Comparison of ENCODE assay signal across 9 mouse cellular contexts in the genomic region with DNA sequence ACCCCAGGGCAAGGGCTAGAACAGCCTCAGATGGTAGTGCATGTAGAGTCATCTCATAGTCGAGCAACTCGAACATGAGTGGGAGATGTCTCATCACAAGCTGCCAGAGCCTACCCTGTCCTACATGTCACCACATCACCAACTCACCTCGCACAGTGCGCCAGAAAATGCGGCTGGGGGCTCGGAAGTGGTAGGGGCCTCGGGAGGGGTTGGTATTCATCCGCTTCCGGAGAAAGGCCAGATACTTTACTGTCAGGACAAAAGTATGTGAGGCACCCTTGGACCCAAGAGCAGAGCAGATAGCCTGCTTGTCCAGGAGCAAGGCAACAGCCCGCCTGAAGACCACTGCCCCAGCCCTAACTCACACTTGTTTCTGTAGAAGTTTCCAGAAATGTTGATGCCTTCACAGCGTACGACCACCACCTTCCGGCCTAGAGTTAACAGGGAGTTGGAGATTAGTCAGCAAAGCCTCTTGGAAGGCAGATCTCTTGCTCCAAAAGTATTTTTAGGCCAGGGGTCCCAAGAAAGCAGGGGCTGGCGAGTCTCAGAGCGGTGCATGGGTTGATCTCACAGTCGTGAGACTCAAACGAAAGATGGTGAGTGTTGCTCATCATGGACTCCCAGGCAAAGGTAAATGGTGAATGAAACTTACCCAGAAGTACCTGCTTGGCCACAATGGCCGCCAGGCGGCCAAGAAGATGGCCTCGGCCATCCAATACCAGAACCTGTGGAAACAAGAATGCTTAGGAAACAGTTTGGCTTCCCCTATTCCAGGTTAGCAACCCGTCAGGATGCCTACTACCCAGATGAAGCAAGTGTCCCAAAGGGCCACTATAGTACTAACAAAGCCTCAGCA. TPM values are rescaled to one million over a fixed set of nuclear protein-coding genes. Genes with fewer than 3 reads are reported as not detected.
DNase-seq lines count a peak whose midpoint lies in the region; ATAC-seq and TF ChIP-seq lines count a peak whose summit lies in the region.
"Had no signal": no experiment of that assay in that cellular context is flagged by ENCODE, and none has a peak within 500 bp of the region (broad histone marks: within the 10 kb centered on the region; RNA-seq: fewer than 3 reads in every experiment).

No protein-coding gene starts in this region.

- no peak for TF ChIP-seq POLR2A in cerebellum, adult 2 months (IDR thresholded peaks at IDR 0.05; ENCODE audit: borderline replicate concordance, insufficient read depth, low read length)

- 35% methylated on average over 21 of the region's 21 CpGs for WGBS in cerebellum, adult 2 months
- WGBS in embryonic facial prominence, embryonic 12.5 days, result 41% methylated on average over 21 of the region's 21 CpGs
- 43% methylated on average over 21 of the region's 21 CpGs for WGBS in limb, embryonic 12.5 days
- WGBS in stomach, embryonic 15.5 days, result 37% methylated on average over 21 of the region's 21 CpGs

- H3K27me3 ChIP-seq in cerebellum, adult 2 months (ENCODE audit: control insufficient read depth, insufficient read depth, low read length), result no peaks in the 10 kb centered on the region
- H3K27me3 ChIP-seq in embryonic facial prominence, embryonic 12.5 days, result no peaks in the 10 kb centered on the region
- H3K27me3 ChIP-seq in limb, embryonic 12.5 days, result no peaks in the 10 kb centered on the region
- no peaks in the 10 kb centered on the region for H3K27me3 ChIP-seq in stomach, embryonic 15.5 days (replicated peaks)
- H3K27me3 ChIP-seq: Patski had no signal

- peaks cover 7% of the 10 kb centered on the region; the same call in 1 of the 2 replicates for H3K4me1 ChIP-seq in cerebellum, adult 2 months (ENCODE audit: control insufficient read depth, insufficient read depth, low read length)
- H3K4me1 ChIP-seq in embryonic facial prominence, embryonic 12.5 days, result peaks cover 36% of the 10 kb centered on the region
- H3K4me1 ChIP-seq in limb, embryonic 12.5 days (replicated peaks), result peaks cover 47% of the 10 kb centered on the region
- H3K4me1 ChIP-seq in stomach, embryonic 15.5 days, result peaks cover 49% of the 10 kb centered on the region

- no peak for TF ChIP-seq CTCF in cerebellum, adult 2 months (IDR thresholded peaks at IDR 0.05; ENCODE audit: borderline replicate concordance, insufficient read depth, low read depth, low read length)

- H3K27ac ChIP-seq in cerebellum, adult 2 months (ENCODE audit: insufficient read depth, low read length), result no peak overlapping the region
- peak overlapping the region; percentile 94 for H3K27ac ChIP-seq in embryonic facial prominence, embryonic 12.5 days
- peak overlapping the region; percentile 93 for H3K27ac ChIP-seq in limb, embryonic 12.5 days
- H3K27ac ChIP-seq in stomach, embryonic 15.5 days, result peak overlapping the region; percentile 90

- H3K9ac ChIP-seq in embryonic facial prominence, embryonic 12.5 days, result peak overlapping the region; percentile 99
- H3K9ac ChIP-seq in limb, embryonic 12.5 days (replicated peaks), result peak overlapping the region; percentile 99
- peak overlapping the region; percentile 94 for H3K9ac ChIP-seq in stomach, embryonic 15.5 days

- peak overlapping the region; percentile 87 for H3K4me2 ChIP-seq in embryonic facial prominence, embryonic 12.5 days (replicated peaks)
- H3K4me2 ChIP-seq in limb, embryonic 12.5 days, result peak overlapping the region; percentile 92
- peak overlapping the region; percentile 77 for H3K4me2 ChIP-seq in stomach, embryonic 15.5 days

- no peaks in the 10 kb centered on the region for H3K9me3 ChIP-seq in embryonic facial prominence, embryonic 12.5 days
- H3K9me3 ChIP-seq in limb, embryonic 12.5 days, result no peaks in the 10 kb centered on the region
- no peaks in the 10 kb centered on the region for H3K9me3 ChIP-seq in stomach, embryonic 15.5 days

- peaks cover 36% of the 10 kb centered on the region for H3K36me3 ChIP-seq in embryonic facial prominence, embryonic 12.5 days
- peaks cover 37% of the 10 kb centered on the region for H3K36me3 ChIP-seq in limb, embryonic 12.5 days
- H3K36me3 ChIP-seq in stomach, embryonic 15.5 days, result peaks cover 37% of the 10 kb centered on the region

- H3K4me3 ChIP-seq in cerebellum, adult 2 months (replicated peaks; ENCODE audit: insufficient read depth, low read depth, low read length), result peak overlapping the region; percentile 87
- peak overlapping the region; percentile 91 for H3K4me3 ChIP-seq in embryonic facial prominence, embryonic 12.5 days
- peak overlapping the region; percentile 91 for H3K4me3 ChIP-seq in limb, embryonic 12.5 days (replicated peaks)
- H3K4me3 ChIP-seq in stomach, embryonic 15.5 days (replicated peaks), result peak overlapping the region; percentile 74

- no peak for ATAC-seq in embryonic facial prominence, embryonic 12.5 days (ENCODE audit: insufficient number of reproducible peaks, insufficient read depth, low FRiP score, low TSS enrichment)
- ATAC-seq in limb, embryonic 12.5 days (ENCODE audit: insufficient number of reproducible peaks, insufficient read depth, low FRiP score, low TSS enrichment, low read depth), result no peak
- no peak for ATAC-seq in stomach, embryonic 15.5 days (ENCODE audit: insufficient read depth, low FRiP score, low read depth)
- ATAC-seq: Patski had no signal

- DNase-seq in cerebellum, adult 2 months, result no peak
- DNase-seq in cerebellum, adult 18-20 months, result no peak
- DNase-seq in 3134 (ENCODE audit: extremely low read depth, insufficient read length, low spot score), result peak; percentile 51
- no peak for DNase-seq in ovary, adult 18-20 months (ENCODE audit: low spot score)
- no peak for DNase-seq in left cerebral cortex, adult 8-10 months (ENCODE audit: low spot score in 2 of 2)

RNA-seq across cellular contexts. Expression of gene Rpl13a, which starts 1.5 kb away (rescaled TPM):
- polyA plus RNA-seq in cerebellum, adult 2 months (2012; rRNA removed), result 1,090 and 1,228 TPM in 2 replicates
- polyA plus RNA-seq in embryonic facial prominence, embryonic 12.5 days (2016; fragmentation: Nextera tagmentation; extraction: Ambion mirVana), result 1,339 and 1,342 TPM in 2 replicates
- 1,352 and 1,447 TPM in 2 replicates for polyA plus RNA-seq in limb, embryonic 12.5 days (2016; fragmentation: Nextera tagmentation; extraction: Ambion mirVana)
- polyA plus RNA-seq in stomach, embryonic 15.5 days (2015; fragmentation: Nextera tagmentation; extraction: Ambion mirVana), result 1,296 and 1,308 TPM in 2 replicates
- total RNA-seq in left cerebral cortex, adult 8-10 months (2022), result 100 to 1,000 TPM; 804 to 903 (median 864) TPM

RNA-seq across cellular contexts. Expression of gene Rps11, which starts 2.8 kb away (rescaled TPM):
- polyA plus RNA-seq in cerebellum, adult 2 months (2012; rRNA removed), result 392 and 433 TPM in 2 replicates
- 1,448 and 1,491 TPM in 2 replicates for polyA plus RNA-seq in embryonic facial prominence, embryonic 12.5 days (2016; fragmentation: Nextera tagmentation; extraction: Ambion mirVana)
- 1,572 and 1,576 TPM in 2 replicates for polyA plus RNA-seq in limb, embryonic 12.5 days (2016; fragmentation: Nextera tagmentation; extraction: Ambion mirVana)
- polyA plus RNA-seq in stomach, embryonic 15.5 days (2015; fragmentation: Nextera tagmentation; extraction: Ambion mirVana), result 1,420 and 1,462 TPM in 2 replicates
- total RNA-seq in left cerebral cortex, adult 8-10 months (2022), result 100 to 1,000 TPM; 467 to 554 (median 521) TPM

RNA-seq across cellular contexts. Expression of gene Gm45713, which starts 9.0 kb away (rescaled TPM):
- 0.16 TPM in 1 of 2 replicates, not detected in the other for polyA plus RNA-seq in cerebellum, adult 2 months (2012; rRNA removed)
- polyA plus RNA-seq in embryonic facial prominence, embryonic 12.5 days (2016; fragmentation: Nextera tagmentation; extraction: Ambion mirVana), result 0.22 and 0.27 TPM in 2 replicates
- polyA plus RNA-seq in limb, embryonic 12.5 days (2016; fragmentation: Nextera tagmentation; extraction: Ambion mirVana), result 0.32 TPM in 1 of 2 replicates, not detected in the other
- 0.42 TPM in 1 of 2 replicates, not detected in the other for polyA plus RNA-seq in stomach, embryonic 15.5 days (2015; fragmentation: Nextera tagmentation; extraction: Ambion mirVana)
- total RNA-seq in left cerebral cortex, adult 8-10 months (2022), result not detected
- polyA plus RNA-seq: Patski had no signal

RNA-seq across cellular contexts. Expression of gene Flt3l, which starts 9.2 kb away (rescaled TPM):
- 24.4 and 28.4 TPM in 2 replicates for polyA plus RNA-seq in cerebellum, adult 2 months (2012; rRNA removed)
- 0.67 and 1.1 TPM in 2 replicates for polyA plus RNA-seq in embryonic facial prominence, embryonic 12.5 days (2016; fragmentation: Nextera tagmentation; extraction: Ambion mirVana)
- polyA plus RNA-seq in limb, embryonic 12.5 days (2016; fragmentation: Nextera tagmentation; extraction: Ambion mirVana), result 0.71 and 0.83 TPM in 2 replicates
- polyA plus RNA-seq in stomach, embryonic 15.5 days (2015; fragmentation: Nextera tagmentation; extraction: Ambion mirVana), result 2.2 and 2.5 TPM in 2 replicates
- 1 to 10 TPM; 6.5 to 8.2 (median 7.5) TPM for total RNA-seq in left cerebral cortex, adult 8-10 months (2022)

RNA-seq across cellular contexts. Expression of gene Fcgrt, which starts 23.4 kb away (rescaled TPM):
- 32.1 and 33.7 TPM in 2 replicates for polyA plus RNA-seq in cerebellum, adult 2 months (2012; rRNA removed)
- 25.8 and 26.0 TPM in 2 replicates for polyA plus RNA-seq in embryonic facial prominence, embryonic 12.5 days (2016; fragmentation: Nextera tagmentation; extraction: Ambion mirVana)
- polyA plus RNA-seq in limb, embryonic 12.5 days (2016; fragmentation: Nextera tagmentation; extraction: Ambion mirVana), result 12.3 and 13.4 TPM in 2 replicates
- 92.1 and 94.1 TPM in 2 replicates for polyA plus RNA-seq in stomach, embryonic 15.5 days (2015; fragmentation: Nextera tagmentation; extraction: Ambion mirVana)
- total RNA-seq in left cerebral cortex, adult 8-10 months (2022), result 10 to 100 TPM; 18.6 to 21.9 (median 19.9) TPM
